Mouse (Mus musculus): ENCODE data around the gene Glrx.

DNA sequence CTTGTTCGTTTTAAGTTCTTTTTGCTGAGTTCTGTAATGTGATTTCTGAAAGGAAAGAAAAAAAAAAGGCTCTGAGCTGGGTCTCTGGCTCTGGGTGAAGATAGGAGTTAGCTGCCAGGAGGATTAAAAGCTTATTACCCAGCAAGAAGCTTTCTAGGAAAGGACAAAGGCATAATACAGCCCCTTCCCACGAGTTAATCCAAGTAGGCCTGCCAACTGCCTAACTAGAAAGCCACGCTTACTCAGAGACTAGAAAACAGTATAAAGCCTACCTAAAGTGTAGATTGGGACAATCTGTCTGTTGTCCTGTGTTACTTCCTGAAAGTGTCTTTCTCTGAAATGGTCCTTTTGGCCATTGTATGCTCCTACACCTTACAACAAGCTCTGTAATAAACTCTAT, 21.2 kb upstream of the Glrx start:
- TF ChIP-seq CTCF (IDR thresholded peaks at IDR 0.05), result no peak
- TF ChIP-seq POLR2A (IDR thresholded peaks at IDR 0.05; ENCODE audit: insufficient read depth, low read depth, low read length), result no peak
- no peak for TF ChIP-seq EP300 (IDR thresholded peaks at IDR 0.05; ENCODE audit: insufficient read depth, low read depth, low read length)

Measured in heart, adult 2 months (tissue).